Mouse (Mus musculus) olfactory bulb, adult 2 months (tissue): ENCODE measurements at regions not wholly inside any gene's neighbourhood (a gene's known extent, or its start where the extent isn't known, plus 50 kb on each side); places are given as distances from the start of the nearest gene placed in this dataset.

Experiments
- CTCF ChIP-seq: fragments of 200-500 bp; IDR thresholded peaks from 2 replicates; pipeline ENCODE4 v1.5.1; 2012; ENCODE audit warnings: low read depth, mild to moderate bottlenecking, low read length, moderate library complexity; ENCODE audit not compliant: insufficient read depth
- POLR2A ChIP-seq: fragments of 200-500 bp; IDR thresholded peaks from 2 replicates; pipeline ENCODE4 v1.6.1; 2012; ENCODE audit warnings: mild to moderate bottlenecking, low read depth, low read length, moderate library complexity; ENCODE audit not compliant: insufficient read depth

GRCm38 (mm10) chr3:16918374-16918773 lies 912.1 kb upstream of the Gm5150 start:
- no peak for TF ChIP-seq POLR2A
- TF ChIP-seq CTCF = no peak
